Mouse (Mus musculus): ENCODE measurements around the gene Picalm. TPM values are rescaled to one million over a fixed set of nuclear protein-coding genes. Genes with fewer than 3 reads are reported as not detected.
"Not testable (repeated sequence)": the region's sequence is repeated elsewhere in the genome, so short reads cannot be mapped to it uniquely, and the experiment has no call there.

Picalm gene
- polyA plus RNA-seq, 1 experiment from 2014 or later, result 57.8 TPM

DNA sequence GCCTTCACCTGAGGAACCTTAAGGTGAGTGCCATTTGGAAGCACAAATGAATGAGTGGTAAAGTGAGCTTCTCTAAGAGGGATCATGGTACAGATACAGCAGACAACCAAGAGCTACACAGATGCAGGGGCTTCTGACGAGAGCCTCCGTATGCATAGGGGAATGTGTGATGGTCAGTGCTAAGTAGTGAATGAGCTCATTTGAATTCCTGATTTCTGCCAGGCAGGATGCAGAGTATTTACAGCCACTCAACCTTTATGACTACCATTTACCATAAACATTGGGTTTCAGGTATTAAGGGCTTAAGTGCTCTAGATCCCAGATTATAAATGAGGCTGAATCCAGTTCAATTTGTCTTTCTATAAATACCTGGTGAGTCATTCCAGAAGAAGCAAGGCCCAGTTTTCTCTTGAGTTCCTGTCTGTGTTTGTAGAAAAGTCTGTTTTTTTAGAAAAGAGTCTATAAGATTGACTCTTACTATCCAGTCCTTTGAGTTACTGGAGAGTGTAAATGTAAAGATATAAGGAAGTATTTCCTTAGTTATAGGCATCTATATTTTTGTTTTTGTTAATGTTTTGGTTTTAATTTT lies 72.0 kb downstream of the Picalm start:
- H3K4me1 ChIP-seq (replicated peaks; ENCODE audit: control insufficient read depth, insufficient read depth, low read length), result no peaks in the 10 kb centered on the region
- 94% methylated on average over 2 of the region's 2 CpGs for WGBS
- ATAC-seq (ENCODE audit: low FRiP score), result no peak
- no peak overlapping the region for H3K4me2 ChIP-seq (replicated peaks; ENCODE audit: low read depth, low read length)
- no peak overlapping the region for H3K4me3 ChIP-seq (ENCODE audit: low read depth, low read length)
- H3K36me3 ChIP-seq (ENCODE audit: control insufficient read depth, insufficient read depth, low read length), result peaks cover 2% of the 10 kb centered on the region; the same call in 1 of the 2 replicates
- no peak overlapping the region for H3K9ac ChIP-seq (ENCODE audit: low read depth, low read length)
- no peak for DNase-seq (ENCODE audit: low spot score)
- H3K9me3 ChIP-seq (ENCODE audit: control insufficient read depth, low read length), result no peaks in the 10 kb centered on the region
- H3K27ac ChIP-seq (ENCODE audit: low read depth, low read length), result no peak overlapping the region
- H3K27me3 ChIP-seq (ENCODE audit: control insufficient read depth, insufficient read depth, low read length), result no peaks in the 10 kb centered on the region

DNA sequence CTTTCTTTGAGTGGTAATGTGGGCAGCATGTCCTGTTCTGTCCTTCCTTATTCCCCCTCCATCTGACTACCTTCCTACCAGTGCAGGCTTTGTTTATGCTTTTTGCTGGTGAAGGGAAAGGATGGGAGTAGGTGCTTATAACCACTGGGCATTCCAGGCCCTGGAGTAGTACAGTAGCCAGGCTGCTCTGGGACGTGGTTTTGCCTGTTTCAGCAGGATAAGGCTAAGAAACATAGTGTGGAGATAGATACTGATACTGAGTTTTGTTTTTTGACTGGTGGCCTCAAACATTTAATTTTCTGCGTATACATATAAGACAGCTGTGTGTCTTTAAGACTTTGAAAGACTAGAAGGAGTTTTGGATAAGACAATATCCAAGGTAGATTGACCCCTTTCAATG lies 73.9 kb downstream of the Picalm start:
- H3K27ac ChIP-seq (ENCODE audit: low read depth, low read length), result no peak overlapping the region
- no peak overlapping the region for H3K4me3 ChIP-seq (ENCODE audit: low read depth, low read length)
- 100% methylated on average over 2 of the region's 2 CpGs for WGBS
- no peak for ATAC-seq (ENCODE audit: low FRiP score)
- H3K9me3 ChIP-seq (ENCODE audit: control insufficient read depth, low read length), result no peaks in the 10 kb centered on the region
- no peak overlapping the region for H3K9ac ChIP-seq (ENCODE audit: low read depth, low read length)
- no peak for DNase-seq (ENCODE audit: low spot score)
- no peak overlapping the region for H3K4me2 ChIP-seq (replicated peaks; ENCODE audit: low read depth, low read length)
- no peaks in the 10 kb centered on the region for H3K4me1 ChIP-seq (replicated peaks; ENCODE audit: control insufficient read depth, insufficient read depth, low read length)
- H3K36me3 ChIP-seq (ENCODE audit: control insufficient read depth, insufficient read depth, low read length), result 0 out of 2 replicates have a peak, but pooled peaks cover 3% of the 10 kb centered on the region
- H3K27me3 ChIP-seq (ENCODE audit: control insufficient read depth, insufficient read depth, low read length), result no peaks in the 10 kb centered on the region

DNA sequence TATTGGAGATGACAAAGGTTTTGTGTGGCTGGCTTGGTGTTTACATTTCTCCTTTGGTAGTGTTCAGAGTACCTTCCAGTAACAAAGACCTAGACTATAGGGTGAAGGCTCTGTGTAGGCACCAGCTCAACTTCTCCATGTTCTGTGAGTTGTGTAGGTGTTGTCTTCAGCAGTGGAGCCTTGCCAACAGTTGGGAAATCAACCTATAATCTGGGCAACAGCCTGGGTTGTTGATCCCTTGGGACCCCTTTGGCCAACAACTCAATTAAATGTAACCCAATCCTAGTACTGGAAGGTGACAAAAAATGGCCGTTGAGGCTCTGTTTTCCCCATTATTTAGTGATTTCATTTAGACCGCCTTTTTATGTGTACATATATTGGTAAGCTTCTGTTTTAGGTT lies 80.1 kb downstream of the Picalm start:
- no peak for DNase-seq (ENCODE audit: low spot score)
- H3K4me2 ChIP-seq (replicated peaks; ENCODE audit: low read depth, low read length), result no peak overlapping the region
- H3K4me1 ChIP-seq (replicated peaks; ENCODE audit: control insufficient read depth, insufficient read depth, low read length), result no peaks in the 10 kb centered on the region
- H3K4me3 ChIP-seq (ENCODE audit: low read depth, low read length), result no peak overlapping the region
- H3K9ac ChIP-seq (ENCODE audit: low read depth, low read length), result no peak overlapping the region
- H3K27ac ChIP-seq (ENCODE audit: low read depth, low read length), result no peak overlapping the region
- H3K36me3 ChIP-seq (ENCODE audit: control insufficient read depth, insufficient read depth, low read length), result 0 out of 2 replicates have a peak, but pooled peaks cover 3% of the 10 kb centered on the region
- WGBS, result 96% methylated on average over 2 of the region's 2 CpGs
- H3K9me3 ChIP-seq (ENCODE audit: control insufficient read depth, low read length), result no peaks in the 10 kb centered on the region
- no peaks in the 10 kb centered on the region for H3K27me3 ChIP-seq (ENCODE audit: control insufficient read depth, insufficient read depth, low read length)
- no peak for ATAC-seq (ENCODE audit: low FRiP score)

- DNase-seq (ENCODE audit: low spot score), result no peak
- no peaks in the 10 kb centered on the region for H3K27me3 ChIP-seq (ENCODE audit: control insufficient read depth, insufficient read depth, low read length)
- ATAC-seq (ENCODE audit: low FRiP score), result 0 out of 2 replicates have a peak, but pooled peaks have one; percentile 12
- no peak overlapping the region for H3K27ac ChIP-seq (ENCODE audit: low read depth, low read length)
- no peaks in the 10 kb centered on the region for H3K4me1 ChIP-seq (replicated peaks; ENCODE audit: control insufficient read depth, insufficient read depth, low read length)
- no peak overlapping the region for H3K9ac ChIP-seq (ENCODE audit: low read depth, low read length)
- H3K4me3 ChIP-seq (ENCODE audit: low read depth, low read length), result no peak overlapping the region
- no peak overlapping the region for H3K4me2 ChIP-seq (replicated peaks; ENCODE audit: low read depth, low read length)
- H3K36me3 ChIP-seq (ENCODE audit: control insufficient read depth, insufficient read depth, low read length), result 0 out of 2 replicates have a peak, but pooled peaks cover 3% of the 10 kb centered on the region
- H3K9me3 ChIP-seq (ENCODE audit: control insufficient read depth, low read length), result no peaks in the 10 kb centered on the region
Measured at GRCm38 (mm10) chr7:90210947-90211346, 80.9 kb downstream of the Picalm start.

DNA sequence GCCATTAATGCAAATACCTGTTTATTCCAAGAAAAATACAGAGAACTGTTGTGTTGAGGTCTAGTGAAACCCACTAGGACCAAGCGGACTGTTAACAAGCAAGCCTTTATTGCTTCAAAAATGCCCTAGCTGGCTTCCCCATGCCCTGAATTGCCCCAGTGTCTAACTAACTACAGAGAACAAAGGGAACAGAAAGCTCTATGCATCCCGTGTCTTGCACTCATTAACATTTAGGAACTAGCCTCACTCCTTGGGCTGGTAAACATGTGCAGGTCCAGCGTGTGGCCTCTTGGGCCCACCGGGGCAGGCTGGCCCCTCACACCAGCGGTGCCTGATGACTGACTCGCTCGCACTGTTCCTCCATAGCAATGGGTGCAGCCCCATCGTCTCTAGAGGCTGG lies 86.5 kb downstream of the Picalm start:
- H3K9ac ChIP-seq (ENCODE audit: low read depth, low read length), result no peak overlapping the region
- no peaks in the 10 kb centered on the region for H3K4me1 ChIP-seq (replicated peaks; ENCODE audit: control insufficient read depth, insufficient read depth, low read length)
- DNase-seq (ENCODE audit: low spot score) (no peak), ATAC-seq (ENCODE audit: low FRiP score) (no peak)
- no peaks in the 10 kb centered on the region for H3K9me3 ChIP-seq (ENCODE audit: control insufficient read depth, low read length)
- 61% methylated on average over 8 of the region's 8 CpGs for WGBS
- no peaks in the 10 kb centered on the region for H3K36me3 ChIP-seq (ENCODE audit: control insufficient read depth, insufficient read depth, low read length)
- no peak overlapping the region for H3K4me3 ChIP-seq (ENCODE audit: low read depth, low read length)
- H3K27me3 ChIP-seq (ENCODE audit: control insufficient read depth, insufficient read depth, low read length), result no peaks in the 10 kb centered on the region
- H3K27ac ChIP-seq (ENCODE audit: low read depth, low read length), result no peak overlapping the region
- H3K4me2 ChIP-seq (replicated peaks; ENCODE audit: low read depth, low read length), result no peak overlapping the region

DNA sequence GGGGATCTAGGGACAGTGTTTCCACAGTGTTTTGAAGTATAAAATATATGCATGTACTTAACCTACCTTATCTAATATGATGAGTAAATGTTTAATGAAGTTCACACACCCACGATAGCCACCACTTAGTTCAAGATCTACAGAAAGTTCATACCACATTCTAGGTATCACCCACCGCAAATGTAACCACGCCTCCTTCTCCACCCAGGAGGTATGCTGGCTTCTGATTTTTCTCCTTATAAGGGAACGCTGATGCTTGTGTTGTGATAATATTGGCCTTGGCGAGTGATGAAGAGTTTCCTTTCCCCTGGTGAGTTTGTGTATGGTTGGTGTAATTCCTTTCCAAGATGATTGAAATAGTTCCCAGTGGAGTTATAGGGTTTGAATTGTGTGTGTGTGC lies 88.1 kb downstream of the Picalm start:
- ATAC-seq (ENCODE audit: low FRiP score) (no peak), DNase-seq (ENCODE audit: low spot score) (no peak)
- Histone ChIP-seq H3K4me3 (ENCODE audit: low read depth, low read length) (no peak overlapping the region), H3K27me3 (ENCODE audit: control insufficient read depth, insufficient read depth, low read length) (no peaks in the 10 kb centered on the region), H3K9me3 (ENCODE audit: control insufficient read depth, low read length) (no peaks in the 10 kb centered on the region), H3K9ac (ENCODE audit: low read depth, low read length) (no peak overlapping the region), H3K36me3 (ENCODE audit: control insufficient read depth, insufficient read depth, low read length) (no peaks in the 10 kb centered on the region), H3K4me1 (replicated peaks; ENCODE audit: control insufficient read depth, insufficient read depth, low read length) (no peaks in the 10 kb centered on the region), H3K4me2 (replicated peaks; ENCODE audit: low read depth, low read length) (no peak overlapping the region), H3K27ac (ENCODE audit: low read depth, low read length) (no peak overlapping the region)
- WGBS, result 87% methylated on average over 5 of the region's 5 CpGs

- no peak overlapping the region for H3K4me2 ChIP-seq (replicated peaks; ENCODE audit: low read depth, low read length)
- no peaks in the 10 kb centered on the region for H3K36me3 ChIP-seq (ENCODE audit: control insufficient read depth, insufficient read depth, low read length)
- DNase-seq (ENCODE audit: low spot score), result no peak
- H3K4me3 ChIP-seq (ENCODE audit: low read depth, low read length), result no peak overlapping the region
- no peak overlapping the region for H3K9ac ChIP-seq (ENCODE audit: low read depth, low read length)
- H3K27ac ChIP-seq (ENCODE audit: low read depth, low read length), result no peak overlapping the region
- no peaks in the 10 kb centered on the region for H3K27me3 ChIP-seq (ENCODE audit: control insufficient read depth, insufficient read depth, low read length)
- 80% methylated on average over 2 of the region's 2 CpGs for WGBS
- no peak for ATAC-seq (ENCODE audit: low FRiP score)
- H3K4me1 ChIP-seq (replicated peaks; ENCODE audit: control insufficient read depth, insufficient read depth, low read length), result no peaks in the 10 kb centered on the region
- H3K9me3 ChIP-seq (ENCODE audit: control insufficient read depth, low read length), result no peaks in the 10 kb centered on the region
Measured at GRCm38 (mm10) chr7:90221487-90221886, 91.5 kb downstream of the Picalm start.

DNA sequence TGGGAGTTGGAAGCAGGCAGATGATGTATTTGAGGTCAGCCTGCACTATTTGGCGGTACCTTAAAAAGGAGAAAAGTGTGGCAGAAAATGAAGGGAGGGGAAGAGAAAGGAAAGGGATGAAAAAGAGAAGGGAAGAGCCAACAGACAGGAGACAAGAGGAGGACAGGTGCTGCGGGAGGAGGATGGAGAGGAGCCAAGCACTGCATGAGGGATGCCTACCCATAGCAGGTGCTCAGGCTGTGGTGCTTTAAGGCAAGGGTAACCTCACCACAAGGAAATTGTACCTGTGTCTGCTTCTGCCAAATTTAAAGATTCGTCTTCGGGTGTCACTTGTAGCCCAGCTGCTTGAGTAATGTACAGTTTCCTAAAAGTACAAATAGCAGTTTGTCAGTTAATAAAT lies 98.1 kb downstream of the Picalm start:
- Histone ChIP-seq H3K4me2 (replicated peaks; ENCODE audit: low read depth, low read length) (no peak overlapping the region), H3K27ac (ENCODE audit: low read depth, low read length) (no peak overlapping the region), H3K27me3 (ENCODE audit: control insufficient read depth, insufficient read depth, low read length) (no peaks in the 10 kb centered on the region), H3K9ac (ENCODE audit: low read depth, low read length) (no peak overlapping the region), H3K9me3 (ENCODE audit: control insufficient read depth, low read length) (no peaks in the 10 kb centered on the region), H3K4me1 (replicated peaks; ENCODE audit: control insufficient read depth, insufficient read depth, low read length) (no peaks in the 10 kb centered on the region), H3K36me3 (ENCODE audit: control insufficient read depth, insufficient read depth, low read length) (no peaks in the 10 kb centered on the region), H3K4me3 (ENCODE audit: low read depth, low read length) (no peak overlapping the region)
- WGBS, result 90% methylated on average over 4 of the region's 4 CpGs
- no peak for DNase-seq (ENCODE audit: low spot score)
- no peak for ATAC-seq (ENCODE audit: low FRiP score)

DNA sequence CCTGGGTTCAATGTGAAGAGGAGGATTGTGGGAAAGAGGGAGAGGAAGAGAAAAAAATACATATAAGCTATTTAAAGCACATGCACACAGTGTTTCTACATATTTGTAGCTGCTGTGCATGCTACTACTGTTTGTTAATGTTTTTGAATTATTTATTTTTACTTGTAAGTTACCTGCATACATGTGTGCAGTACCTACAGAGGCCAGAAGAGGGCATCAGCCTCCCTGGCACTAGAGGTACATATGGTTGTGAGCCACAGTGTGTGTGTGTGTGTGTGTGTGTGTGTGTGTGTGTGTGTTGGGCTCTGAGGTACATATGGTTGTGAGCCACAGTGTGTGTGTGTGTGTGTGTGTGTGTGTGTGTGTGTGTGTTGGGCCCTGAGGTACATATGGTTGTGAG lies 98.9 kb downstream of the Picalm start:
- not testable (repeated sequence) for H3K4me3 ChIP-seq (ENCODE audit: low read depth, low read length); H3K9ac ChIP-seq (ENCODE audit: low read depth, low read length); H3K36me3 ChIP-seq (ENCODE audit: control insufficient read depth, insufficient read depth, low read length); H3K4me1 ChIP-seq (replicated peaks; ENCODE audit: control insufficient read depth, insufficient read depth, low read length); H3K27me3 ChIP-seq (ENCODE audit: control insufficient read depth, insufficient read depth, low read length); DNase-seq (ENCODE audit: low spot score); H3K27ac ChIP-seq (ENCODE audit: low read depth, low read length); H3K4me2 ChIP-seq (replicated peaks; ENCODE audit: low read depth, low read length); H3K9me3 ChIP-seq (ENCODE audit: control insufficient read depth, low read length); ATAC-seq (ENCODE audit: low FRiP score)

Measured in hindbrain, embryonic 11.5 days (tissue).